Mouse (Mus musculus): ENCODE results near the gene Dnajc14.

DNA sequence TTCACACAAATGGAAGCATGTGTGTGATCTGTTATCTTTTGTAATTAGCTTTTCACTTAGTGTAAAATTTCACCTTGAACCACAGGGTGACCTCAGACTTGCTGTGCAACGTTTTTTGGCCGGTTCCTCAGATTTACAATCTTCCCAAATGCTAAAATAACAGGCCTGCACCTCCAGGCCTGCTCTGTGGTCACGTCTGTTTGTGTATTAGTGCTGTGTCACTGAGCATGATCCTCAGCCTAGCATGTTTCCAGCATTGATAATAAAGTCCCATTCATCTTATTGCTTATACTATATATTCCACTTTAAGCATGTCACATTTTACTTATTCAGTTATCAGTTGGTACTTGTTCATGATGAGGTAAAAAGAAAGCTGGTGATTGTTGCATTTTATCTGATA is 46.5 kb downstream of the Dnajc14 start:
- no peak for TF ChIP-seq MYOG (IDR thresholded peaks at IDR 0.05; ENCODE audit: control insufficient read depth, extremely low read depth, insufficient read length)
- no peak for TF ChIP-seq CTCF (IDR thresholded peaks at IDR 0.05; ENCODE audit: control insufficient read depth, insufficient read depth, insufficient read length)
- no peak for TF ChIP-seq USF1 (IDR thresholded peaks at IDR 0.05; ENCODE audit: low read depth)
- TF ChIP-seq MAX (IDR thresholded peaks at IDR 0.05): no peak

Data from C2C12 (cell line).